Mouse (Mus musculus) kidney, embryonic 16.5 days (tissue): ENCODE results near the gene B4galnt1. TPM values are rescaled to one million over a fixed set of nuclear protein-coding genes. Genes with fewer than 3 reads are reported as not detected.
"Not testable (repeated sequence)": the region's sequence is repeated elsewhere in the genome, so short reads cannot be mapped to it uniquely, and the experiment has no call there.

Experiments
- ATAC-seq: fragments of 200-750 bp; cut with Nextera tagmentation; 2 replicates; pipeline ENCODE4 v1.8.0; 2017; ENCODE audit warnings: moderate TSS enrichment; ENCODE audit not compliant: low FRiP score, low TSS enrichment
- H3K27ac ChIP-seq: fragments of 300-500 bp; sonication (generic); 2 replicates; pipeline ENCODE4 v1.5.1; 2014; ENCODE audit warnings: low read length
- H3K27me3 ChIP-seq: fragments of 300-500 bp; sonication (generic); 2 replicates; pipeline ENCODE4 v1.6.1; 2014; ENCODE audit warnings: low read length, control low read depth, mixed read lengths; ENCODE audit not compliant: insufficient read depth
- H3K36me3 ChIP-seq: fragments of 300-500 bp; sonication (generic); 2 replicates; pipeline ENCODE4 v1.6.1; 2014; ENCODE audit warnings: low read length, control low read depth, mixed read lengths; ENCODE audit not compliant: insufficient read depth
- H3K4me1 ChIP-seq: fragments of 300-500 bp; sonication (generic); 2 replicates; pipeline ENCODE4 v1.6.1; 2014; ENCODE audit warnings: low read length, control low read depth, mixed read lengths; ENCODE audit not compliant: insufficient read depth
- H3K4me2 ChIP-seq: fragments of 300-500 bp; sonication (generic); replicated peaks from 2 replicates; pipeline ENCODE4 v1.6.1; 2014; ENCODE audit warnings: low read depth, low read length
- H3K4me3 ChIP-seq: fragments of 300-500 bp; sonication (generic); 2 replicates; pipeline ENCODE4 v1.5.1; 2014; ENCODE audit warnings: mild to moderate bottlenecking, low read length
- H3K9ac ChIP-seq: fragments of 300-500 bp; sonication (generic); replicated peaks from 2 replicates; pipeline ENCODE4 v1.6.1; 2014; ENCODE audit warnings: low read length
- H3K9me3 ChIP-seq: fragments of 300-500 bp; sonication (generic); 2 replicates; pipeline ENCODE4 v1.6.1; 2016; ENCODE audit warnings: low read length, control low read depth
- WGBS: fragments of 180-500 bp; shearing (Covaris S2); extraction: QIAGEN DNeasy Blood & Tissue Kit; methylation state at CpG from one replicate; pipeline ENCODE4 v1.1.7; 2014; 5-methylcytosine and 5-hydroxymethylcytosine counted together
- polyA plus RNA-seq: library from polyadenylated mRNA; unstranded; fragments of >200 nt; fragmentation: Nextera tagmentation; extraction: Ambion mirVana; gene quantifications from 2 replicates; pipeline ENCODE4 v1.2.1, GENCODE M21; 2015

The B4galnt1 gene
- polyA plus RNA-seq, 1 experiment from 2014 or later: 7.2 TPM

DNA sequence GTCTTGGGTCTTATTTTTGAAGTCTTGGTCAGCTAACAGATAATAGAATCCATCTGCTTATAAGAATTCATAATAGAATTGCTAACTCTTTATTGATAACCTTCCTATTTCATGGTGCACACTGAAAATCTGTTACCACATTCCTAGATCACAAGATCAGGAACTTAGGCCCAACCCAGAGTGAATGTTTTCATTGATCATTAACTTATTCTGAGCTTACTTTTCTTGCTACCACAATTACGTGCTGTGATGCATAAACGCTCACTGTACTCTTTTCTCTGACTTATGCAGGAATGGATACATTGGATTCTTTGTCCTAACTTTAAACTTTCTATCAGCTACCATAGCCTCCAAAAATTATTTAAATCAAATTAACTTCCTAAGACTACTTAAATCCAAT lies 10.8 kb upstream of the B4galnt1 start:
- H3K4me3 ChIP-seq: no peak overlapping the region
- 0 out of 2 replicates have a peak, but pooled peaks cover 4% of the 10 kb centered on the region for H3K4me1 ChIP-seq
- 0 out of 2 replicates have a peak, but pooled peaks cover 3% of the 10 kb centered on the region for H3K9me3 ChIP-seq
- WGBS: 55% methylated on average over 2 of the region's 2 CpGs
- H3K36me3 ChIP-seq: no peaks in the 10 kb centered on the region
- no peak overlapping the region for H3K4me2 ChIP-seq
- no peaks in the 10 kb centered on the region for H3K27me3 ChIP-seq
- no peak overlapping the region for H3K9ac ChIP-seq
- peak overlapping the region; percentile 90 for H3K27ac ChIP-seq
- peak; percentile 80; the same call in 1 of the 2 replicates for ATAC-seq

DNA sequence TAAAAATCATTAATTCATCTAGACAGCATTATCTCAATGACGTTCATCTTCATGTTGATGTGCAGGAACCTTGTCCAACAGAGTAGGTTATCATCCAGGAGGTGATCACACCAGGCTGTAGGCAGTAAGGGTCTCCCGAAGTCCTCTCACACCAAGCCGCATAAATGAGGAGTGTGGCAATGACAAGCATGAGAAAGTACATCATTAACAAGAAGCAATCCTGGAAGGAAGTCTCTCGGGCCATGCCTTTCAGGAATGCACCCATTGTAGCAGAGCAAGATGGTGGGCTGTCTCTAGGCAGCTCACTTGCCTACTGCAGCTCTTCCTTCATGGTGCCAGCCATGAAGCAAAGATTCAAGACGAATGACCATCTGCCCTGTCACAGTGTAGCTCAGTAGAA lies 10.4 kb upstream of the B4galnt1 start:
- Histone ChIP-seq H3K4me3 (no peak overlapping the region), H3K9me3 (0 out of 2 replicates have a peak, but pooled peaks cover 3% of the 10 kb centered on the region), H3K4me2 (0 out of 2 replicates have a peak overlapping the region, but pooled peaks have one; percentile 21), H3K27ac (peak overlapping the region; percentile 90), H3K9ac (no peak overlapping the region), H3K4me1 (0 out of 2 replicates have a peak, but pooled peaks cover 4% of the 10 kb centered on the region), H3K36me3 (no peaks in the 10 kb centered on the region), H3K27me3 (no peaks in the 10 kb centered on the region)
- ATAC-seq: peak; percentile 75
- WGBS: 61% methylated on average over 5 of the region's 5 CpGs

DNA sequence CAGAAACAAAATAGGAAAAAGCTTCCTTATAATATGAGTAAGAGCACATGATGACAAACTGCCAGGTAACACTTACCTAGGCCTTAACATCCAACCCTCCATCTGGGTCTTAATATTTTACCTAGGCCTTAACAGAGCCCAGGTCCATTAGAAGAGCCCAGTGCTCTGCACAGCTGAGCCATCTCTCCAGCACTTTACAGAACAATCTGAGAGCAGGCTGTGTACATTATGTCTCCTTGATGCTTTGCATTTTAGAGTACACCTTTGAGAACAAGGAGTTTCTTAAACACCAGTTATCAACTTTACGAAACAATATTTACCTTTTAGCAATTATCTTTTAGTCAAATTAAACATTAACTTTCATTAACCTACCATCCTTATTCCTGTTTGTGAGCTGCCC lies 8.9 kb upstream of the B4galnt1 start:
- Histone ChIP-seq H3K27me3 (no peaks in the 10 kb centered on the region), H3K36me3 (no peaks in the 10 kb centered on the region), H3K9me3 (0 out of 2 replicates have a peak, but pooled peaks cover 3% of the 10 kb centered on the region), H3K4me2 (no peak overlapping the region), H3K4me3 (no peak overlapping the region), H3K4me1 (0 out of 2 replicates have a peak, but pooled peaks cover 4% of the 10 kb centered on the region), H3K27ac (peak overlapping the region; percentile 40; the same call in 1 of the 2 replicates), H3K9ac (no peak overlapping the region)
- ATAC-seq: no peak
- 78% methylated on average over 1 of the region's 1 CpGs for WGBS

DNA sequence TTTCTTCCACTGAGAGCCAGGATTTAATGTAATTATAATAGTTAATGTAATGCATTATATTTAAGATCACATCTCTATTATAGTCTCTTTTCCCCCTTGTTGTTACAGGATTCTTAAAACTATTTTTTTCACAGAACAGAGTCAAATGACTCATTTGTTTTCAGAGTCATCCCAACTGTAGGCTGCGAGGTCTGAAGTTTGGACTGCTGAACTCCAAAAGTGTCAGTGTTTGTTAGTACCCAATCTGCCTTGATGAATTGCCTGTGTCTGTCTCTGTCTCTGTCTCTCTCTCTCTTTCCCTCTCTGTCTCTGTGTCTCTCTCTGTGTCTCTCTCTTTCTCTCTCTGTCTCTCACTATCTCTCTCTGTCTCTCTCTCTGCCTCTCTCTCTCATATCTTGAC lies 8.5 kb upstream of the B4galnt1 start:
- Histone ChIP-seq H3K4me1 (0 out of 2 replicates have a peak, but pooled peaks cover 4% of the 10 kb centered on the region), H3K36me3 (no peaks in the 10 kb centered on the region), H3K4me3 (no peak overlapping the region), H3K27me3 (no peaks in the 10 kb centered on the region), H3K4me2 (no peak overlapping the region), H3K9ac (no peak overlapping the region), H3K9me3 (0 out of 2 replicates have a peak, but pooled peaks cover 3% of the 10 kb centered on the region), H3K27ac (no peak overlapping the region)
- WGBS: 74% methylated on average over 1 of the region's 1 CpGs
- no peak for ATAC-seq

DNA sequence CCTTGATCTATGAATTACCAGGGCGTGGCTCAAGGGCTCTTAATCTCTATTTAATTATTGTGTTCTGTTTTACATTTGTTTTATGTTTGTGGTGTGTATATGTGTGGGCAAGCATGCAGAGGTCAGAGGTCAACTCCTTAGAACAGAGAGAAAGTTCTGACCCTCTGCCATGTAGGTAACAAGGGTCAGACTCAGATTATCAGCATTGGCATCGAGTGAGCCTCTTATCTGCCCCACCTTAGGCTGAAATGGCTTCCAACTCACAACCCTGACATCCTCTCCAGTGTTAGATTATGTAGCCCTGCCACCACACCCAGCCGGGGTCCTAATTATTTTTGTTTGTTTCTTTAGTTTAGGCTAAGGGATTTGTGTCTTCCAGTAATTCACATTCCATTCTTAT lies 6.6 kb upstream of the B4galnt1 start:
- Histone ChIP-seq H3K9ac (no peak overlapping the region), H3K27ac (no peak overlapping the region), H3K9me3 (no peaks in the 10 kb centered on the region), H3K4me2 (no peak overlapping the region), H3K36me3 (no peaks in the 10 kb centered on the region), H3K27me3 (no peaks in the 10 kb centered on the region), H3K4me1 (0 out of 2 replicates have a peak, but pooled peaks cover 4% of the 10 kb centered on the region), H3K4me3 (no peak overlapping the region)
- 67% methylated on average over 3 of the region's 3 CpGs for WGBS
- no peak for ATAC-seq

DNA sequence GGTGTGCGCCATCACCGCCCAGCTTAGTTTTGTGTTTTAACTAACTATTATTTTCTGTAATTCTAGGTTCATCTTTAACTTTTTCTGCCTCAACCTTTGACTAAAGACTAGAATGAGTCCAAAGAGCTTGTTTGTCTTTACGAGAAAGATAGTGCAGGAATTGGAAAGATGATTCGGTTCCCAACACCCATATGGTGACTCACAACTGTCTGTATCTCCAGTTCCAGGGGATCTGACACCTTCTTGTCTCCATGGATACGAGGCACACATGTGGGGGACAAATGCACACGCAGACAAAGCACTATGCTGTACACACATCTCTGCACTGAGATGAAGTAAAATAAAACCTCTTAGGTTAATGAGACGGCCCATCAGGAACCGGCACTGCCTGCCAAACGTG lies 4.9 kb upstream of the B4galnt1 start:
- no peak overlapping the region for H3K9ac ChIP-seq
- no peak overlapping the region for H3K27ac ChIP-seq
- H3K4me2 ChIP-seq: no peak overlapping the region
- 0 out of 2 replicates have a peak, but pooled peaks cover 4% of the 10 kb centered on the region for H3K4me1 ChIP-seq
- WGBS: 78% methylated on average over 9 of the region's 9 CpGs
- H3K9me3 ChIP-seq: no peaks in the 10 kb centered on the region
- no peak for ATAC-seq
- 0 out of 2 replicates have a peak, but pooled peaks cover 2% of the 10 kb centered on the region for H3K27me3 ChIP-seq
- H3K4me3 ChIP-seq: no peak overlapping the region
- no peaks in the 10 kb centered on the region for H3K36me3 ChIP-seq

DNA sequence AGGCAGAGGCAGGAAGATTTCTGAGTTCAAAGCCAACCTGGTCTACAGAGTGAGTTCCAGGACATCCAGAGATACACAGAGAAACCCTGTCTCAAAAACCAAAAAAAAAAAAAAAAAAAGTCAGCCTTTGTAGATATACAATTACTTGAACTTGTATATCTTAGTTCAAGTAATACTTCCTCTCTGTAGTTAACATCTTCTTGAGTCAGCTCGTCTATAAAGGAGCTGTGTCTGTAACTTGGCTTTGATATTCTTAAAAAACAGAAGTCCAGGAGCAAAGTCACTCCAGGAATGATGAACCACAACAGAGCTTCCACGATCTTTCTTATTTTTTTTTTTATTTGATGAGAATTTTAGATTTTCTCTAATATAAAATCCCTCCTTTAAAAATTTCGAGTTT lies 4.3 kb upstream of the B4galnt1 start:
- 78% methylated on average over 3 of the region's 3 CpGs for WGBS
- Histone ChIP-seq H3K4me2 (no peak overlapping the region), H3K9ac (no peak overlapping the region), H3K27ac (no peak overlapping the region), H3K27me3 (peaks cover 7% of the 10 kb centered on the region), H3K4me3 (no peak overlapping the region), H3K9me3 (no peaks in the 10 kb centered on the region), H3K36me3 (no peaks in the 10 kb centered on the region), H3K4me1 (peaks cover 9% of the 10 kb centered on the region; the same call in 1 of the 2 replicates)
- no peak for ATAC-seq

DNA sequence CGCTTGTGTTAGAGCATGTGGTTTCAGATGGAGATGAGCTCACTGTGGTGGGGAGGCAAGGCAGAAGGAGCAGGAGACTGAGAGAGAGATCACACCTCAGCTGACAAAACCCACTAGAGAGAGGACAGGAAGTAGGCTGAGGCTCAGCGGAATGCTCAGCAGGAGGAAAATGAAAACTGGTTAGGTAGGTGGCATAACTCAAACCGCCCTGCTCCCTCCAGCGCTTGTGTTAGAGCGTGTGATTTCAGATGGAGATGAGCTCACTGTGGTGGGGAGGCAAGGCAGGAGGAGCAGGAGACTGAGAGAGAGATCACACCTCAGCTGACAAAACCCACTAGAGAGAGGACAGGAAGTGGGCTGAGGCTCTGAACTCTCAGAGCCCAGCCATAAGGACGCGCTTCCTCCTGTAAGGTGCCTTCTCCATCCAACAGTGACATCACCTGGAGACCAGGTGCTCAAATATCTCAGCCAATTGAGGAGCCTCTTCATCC lies 2.2 kb upstream of the B4galnt1 start:
- not testable (repeated sequence) for H3K9ac ChIP-seq, H3K4me3 ChIP-seq, H3K9me3 ChIP-seq, H3K4me2 ChIP-seq, H3K36me3 ChIP-seq, H3K27ac ChIP-seq, ATAC-seq
- Histone ChIP-seq H3K4me1 (peaks cover 12% of the 10 kb centered on the region; the same call in 1 of the 2 replicates), H3K27me3 (peaks cover 27% of the 10 kb centered on the region)
- 57% methylated on average over 7 of the region's 7 CpGs for WGBS

DNA sequence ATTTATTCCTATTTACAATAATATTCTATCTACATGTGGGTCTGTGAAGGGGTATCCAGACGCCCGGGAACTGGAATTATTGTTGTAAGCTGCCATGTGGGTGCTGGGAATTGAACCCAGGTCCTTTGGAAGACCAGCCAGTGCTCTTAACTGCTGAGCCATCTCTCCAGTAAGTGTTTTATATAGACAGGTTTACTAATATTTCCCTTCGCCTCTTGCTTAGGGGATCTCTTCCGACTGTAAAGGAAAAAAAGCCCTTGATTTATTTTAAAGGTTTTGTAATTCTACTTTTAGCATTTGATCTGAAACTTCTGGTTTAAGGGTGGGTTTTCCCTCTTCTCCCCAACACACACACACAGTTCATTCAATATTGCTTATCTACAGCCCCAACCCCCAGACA lies 835 bp upstream of the B4galnt1 start:
- peaks cover 38% of the 10 kb centered on the region for H3K27me3 ChIP-seq
- H3K4me2 ChIP-seq: peak overlapping the region; percentile 100; the same call in 1 of the 2 replicates
- peaks cover 12% of the 10 kb centered on the region; the same call in 1 of the 2 replicates for H3K4me1 ChIP-seq

DNA sequence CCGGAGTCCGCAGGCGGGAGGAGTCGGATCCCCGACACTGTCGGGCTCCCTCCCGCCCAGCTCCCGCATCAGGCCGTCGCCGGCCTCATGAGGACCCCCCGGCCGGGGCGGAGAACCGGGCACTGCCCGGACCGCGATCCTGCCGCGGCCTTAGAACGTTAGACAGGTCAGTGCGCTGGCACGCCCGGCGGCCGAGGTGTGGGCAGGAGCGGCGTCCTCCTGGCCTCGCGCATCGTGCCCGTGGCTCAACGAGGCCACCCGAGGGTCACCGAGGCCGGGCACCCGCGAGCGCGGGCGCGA lies 279 bp downstream of the B4galnt1 start:
- Histone ChIP-seq H3K4me3 (peak overlapping the region; percentile 62), H3K4me2 (peak overlapping the region; percentile 100), H3K36me3 (no peaks in the 10 kb centered on the region), H3K4me1 (peaks cover 17% of the 10 kb centered on the region), H3K27ac (no peak overlapping the region), H3K9me3 (no peaks in the 10 kb centered on the region), H3K9ac (peak overlapping the region; percentile 68), H3K27me3 (peaks cover 49% of the 10 kb centered on the region)
- WGBS: 0% methylated on average over 41 of the region's 42 CpGs
- peak; percentile 59 for ATAC-seq

More for the DNA sequence above, 835 bp upstream of the B4galnt1 start:
- WGBS: 92% methylated on average over 4 of the region's 4 CpGs
- no peak overlapping the region for H3K9ac ChIP-seq
- no peak overlapping the region for H3K27ac ChIP-seq
- H3K4me3 ChIP-seq: no peak overlapping the region
- H3K9me3 ChIP-seq: no peaks in the 10 kb centered on the region
- ATAC-seq: no peak
- no peaks in the 10 kb centered on the region for H3K36me3 ChIP-seq
